Mouse (Mus musculus): ENCODE results near the gene Ptprd.

GRCm38 (mm10) chr4:76006717-76007116, 2205.0 kb downstream of the Ptprd start:
- TF ChIP-seq CTCF (IDR thresholded peaks at IDR 0.05; ENCODE audit: control insufficient read depth, insufficient read depth, insufficient read length) (no peak), USF1 (IDR thresholded peaks at IDR 0.05; ENCODE audit: low read depth) (no peak), MYOD1 (IDR thresholded peaks at IDR 0.05; ENCODE audit: control insufficient read depth, insufficient read length, low read depth) (no peak), MYOG (IDR thresholded peaks at IDR 0.05; ENCODE audit: control insufficient read depth, extremely low read depth, insufficient read length) (no peak), MAX (IDR thresholded peaks at IDR 0.05) (no peak), CEBPB (IDR thresholded peaks at IDR 0.05; ENCODE audit: low read depth) (no peak)
